ENCODE assay signal across 17 mouse cellular contexts in the genomic region with DNA sequence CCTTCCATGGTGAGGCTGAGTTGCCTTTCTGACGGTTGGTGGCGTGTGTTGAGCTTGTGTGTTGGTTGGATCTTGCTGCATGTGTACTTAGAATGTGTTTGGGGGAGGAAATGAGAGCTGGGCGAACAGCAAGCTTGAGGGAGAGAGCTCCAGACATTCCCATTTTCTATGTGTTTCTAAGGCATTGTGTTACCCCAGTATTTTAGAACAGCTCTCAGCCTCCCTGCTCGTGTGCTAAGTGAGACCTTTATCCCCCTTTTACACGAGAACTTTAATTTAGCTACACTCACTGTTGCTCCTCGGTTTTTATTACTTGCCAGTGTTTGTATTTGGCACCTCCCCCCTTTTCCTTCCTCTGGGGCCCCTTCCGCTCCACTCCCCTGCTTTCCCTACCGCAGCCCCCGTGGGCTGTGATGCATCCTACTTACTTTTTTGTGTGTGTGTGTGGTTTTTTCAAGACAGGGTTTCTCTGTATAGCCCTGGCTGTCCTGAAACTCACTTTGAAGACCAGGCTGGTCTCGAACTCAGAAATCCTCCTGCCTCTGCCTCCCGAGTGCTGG. TPM values are rescaled to one million over a fixed set of nuclear protein-coding genes. Genes with fewer than 3 reads are reported as not detected.
DNase-seq lines count a peak whose midpoint lies in the region; ATAC-seq lines count a peak whose summit lies in the region.
"Had no signal": no experiment of that assay in that cellular context is flagged by ENCODE, and none has a peak within 500 bp of the region (broad histone marks: within the 10 kb centered on the region; RNA-seq: fewer than 3 reads in every experiment).

No protein-coding gene starts in this region.

- ATAC-seq in kidney, embryonic 15.5 days (replicated peaks; ENCODE audit: low FRiP score) = peak; percentile 15; the same call in 1 of the 2 replicates
- ATAC-seq in activated CD4-positive, CD25-positive, alpha-beta regulatory T cell, adult 4 months = peak; percentile 31
- ATAC-seq in liver, embryonic 16.5 days (ENCODE audit: low read depth) = no peak
- ATAC-seq: intestine, postnatal 0 days had no signal

- 44% methylated on average over 11 of the region's 11 CpGs for WGBS in kidney, embryonic 15.5 days
- 23% methylated on average over 11 of the region's 11 CpGs for WGBS in liver, embryonic 16.5 days (ENCODE audit: insufficient replicate concordance)

- H3K27ac ChIP-seq in kidney, embryonic 15.5 days = 0 out of 2 replicates have a peak overlapping the region, but pooled peaks have one; percentile 9
- H3K27ac ChIP-seq in liver, embryonic 16.5 days (ENCODE audit: low read length) = peak overlapping the region; percentile 50; the same call in 1 of the 2 replicates
- H3K27ac ChIP-seq: forebrain, embryonic 12.5 days; midbrain, embryonic 12.5 days; neural tube, embryonic 12.5 days had no signal

- no peaks in the 10 kb centered on the region for H3K9me3 ChIP-seq in kidney, embryonic 15.5 days (replicated peaks)
- H3K9me3 ChIP-seq in liver, embryonic 16.5 days (replicated peaks; ENCODE audit: control insufficient read depth, low read length) = no peaks in the 10 kb centered on the region
- H3K9me3 ChIP-seq: forebrain, embryonic 12.5 days; midbrain, embryonic 12.5 days; neural tube, embryonic 12.5 days had no signal

- no peaks in the 10 kb centered on the region for H3K27me3 ChIP-seq in kidney, embryonic 15.5 days
- no peaks in the 10 kb centered on the region for H3K27me3 ChIP-seq in liver, embryonic 16.5 days (ENCODE audit: control insufficient read depth, insufficient read depth, low read depth, low read length)
- H3K27me3 ChIP-seq: CH12.LX; forebrain, embryonic 12.5 days; midbrain, embryonic 12.5 days; neural tube, embryonic 12.5 days had no signal

- DNase-seq in kidney, postnatal 14 days = no peak
- peak; percentile 37 to 49 for DNase-seq in thymus, postnatal 10 days (ENCODE audit: low spot score in 2 of 2)
- no peak for DNase-seq in right cerebral cortex, postnatal 4 days
- DNase-seq in gastrocnemius, postnatal 10 days = no peak
- no peak for DNase-seq in adrenal gland, adult 18-20 months (ENCODE audit: low spot score in 2 of 2)
- DNase-seq: adrenal gland, postnatal 10 days; cerebellum, postnatal 25 days; heart, postnatal 4 days; lung, adult 2 months had no signal

- no peak overlapping the region for H3K9ac ChIP-seq in kidney, embryonic 15.5 days
- no peak overlapping the region for H3K9ac ChIP-seq in liver, embryonic 16.5 days (ENCODE audit: low read depth, low read length)
- H3K9ac ChIP-seq: forebrain, embryonic 12.5 days; midbrain, embryonic 12.5 days; neural tube, embryonic 12.5 days had no signal

- peaks cover 24% of the 10 kb centered on the region for H3K4me1 ChIP-seq in kidney, embryonic 15.5 days
- no peaks in the 10 kb centered on the region for H3K4me1 ChIP-seq in liver, embryonic 16.5 days (ENCODE audit: control insufficient read depth, low read depth, low read length)
- H3K4me1 ChIP-seq: forebrain, embryonic 12.5 days; midbrain, embryonic 12.5 days; neural tube, embryonic 12.5 days had no signal

- no peak overlapping the region for H3K4me3 ChIP-seq in kidney, embryonic 15.5 days (replicated peaks)
- no peak overlapping the region for H3K4me3 ChIP-seq in liver, embryonic 16.5 days (ENCODE audit: low read depth, low read length)
- H3K4me3 ChIP-seq: forebrain, embryonic 12.5 days; midbrain, embryonic 12.5 days; neural tube, embryonic 12.5 days had no signal

- H3K36me3 ChIP-seq in kidney, embryonic 15.5 days = no peaks in the 10 kb centered on the region
- no peaks in the 10 kb centered on the region for H3K36me3 ChIP-seq in liver, embryonic 16.5 days (ENCODE audit: control insufficient read depth, insufficient read depth)
- H3K36me3 ChIP-seq: forebrain, embryonic 12.5 days; midbrain, embryonic 12.5 days; neural tube, embryonic 12.5 days had no signal

- H3K4me2 ChIP-seq in kidney, embryonic 15.5 days = 0 out of 2 replicates have a peak overlapping the region, but pooled peaks have one; percentile 4
- no peak overlapping the region; the same call in 1 of the 2 replicates for H3K4me2 ChIP-seq in liver, embryonic 16.5 days (ENCODE audit: low read depth, low read length)
- H3K4me2 ChIP-seq: forebrain, embryonic 12.5 days; midbrain, embryonic 12.5 days; neural tube, embryonic 12.5 days had no signal

RNA-seq across cellular contexts. Expression of a gene that starts 44.6 kb away (rescaled TPM):
- 11.0 and 13.6 TPM in 2 replicates for polyA plus RNA-seq in kidney, embryonic 15.5 days (2015; fragmentation: Nextera tagmentation; extraction: Ambion mirVana)
- polyA plus RNA-seq in activated CD4-positive, CD25-positive, alpha-beta regulatory T cell, adult 4 months (2017; shearing (Covaris generic)) = 1 to 10 TPM; 2.3 TPM
- 5.8 and 6.6 TPM in 2 replicates for polyA plus RNA-seq in liver, embryonic 16.5 days (2015; fragmentation: Nextera tagmentation; extraction: Ambion mirVana)
- 10 to 100 TPM; 13.7 to 17.8 TPM for total RNA-seq in gastrocnemius, postnatal 10 days (2021)
- total RNA-seq in adrenal gland, adult 18-20 months (2021) = 10 to 100 TPM; 16.5 to 22.3 TPM

Comparison
In these comparisons a context has a peak if more than half of its experiments do, and no peak if none do; other contexts are left out.
1. DNase-seq: peak in thymus, postnatal 10 days (2 of 2); none in kidney, postnatal 14 days (single experiment), right cerebral cortex, postnatal 4 days (single experiment), gastrocnemius, postnatal 10 days (single experiment) and adrenal gland, adult 18-20 months (0 of 2).